Mouse (Mus musculus) limb, embryonic 14.5 days (tissue): ENCODE results near the gene Ccl1. TPM values are rescaled to one million over a fixed set of nuclear protein-coding genes. Genes with fewer than 3 reads are reported as not detected.

Source experiments
- ATAC-seq: fragments of 200-750 bp; cut with Nextera tagmentation; 2 replicates; pipeline ENCODE4 v1.8.0; 2017; ENCODE audit warnings: low read depth, moderate number of reproducible peaks, moderate TSS enrichment; ENCODE audit not compliant: low FRiP score
- DNase-seq: peaks from one replicate; pipeline ENCODE4 v3.0.0-alpha.2; 2015; ENCODE audit warnings: low spot score
- H3K27ac ChIP-seq: fragments of 300-500 bp; sonication (generic); replicated peaks from 2 replicates; pipeline ENCODE4 v1.5.1; 2014; ENCODE audit warnings: low read depth, mild to moderate bottlenecking, low read length, moderate library complexity, mixed read lengths
- H3K27me3 ChIP-seq: fragments of 300-500 bp; sonication (generic); 2 replicates; pipeline ENCODE4 v1.6.1; 2014; ENCODE audit warnings: low read length, mixed read lengths; ENCODE audit not compliant: control insufficient read depth, insufficient read depth
- H3K36me3 ChIP-seq: fragments of 300-500 bp; sonication (generic); 2 replicates; pipeline ENCODE4 v1.6.1; 2014; ENCODE audit warnings: mild to moderate bottlenecking, low read length, moderate library complexity, mixed read lengths; ENCODE audit not compliant: control insufficient read depth, insufficient read depth
- H3K4me1 ChIP-seq: fragments of 300-500 bp; sonication (generic); 2 replicates; pipeline ENCODE4 v1.6.1; 2014; ENCODE audit warnings: antibody characterized with exemption, low read length, mixed read lengths; ENCODE audit not compliant: control insufficient read depth, insufficient read depth
- H3K4me2 ChIP-seq: fragments of 300-500 bp; sonication (generic); replicated peaks from 2 replicates; pipeline ENCODE4 v1.6.1; 2014; ENCODE audit warnings: low read depth, mild to moderate bottlenecking, low read length, moderate library complexity; ENCODE audit not compliant: severe bottlenecking
- H3K4me3 ChIP-seq: fragments of 300-500 bp; sonication (generic); replicated peaks from 2 replicates; pipeline ENCODE4 v1.5.1; 2014; ENCODE audit warnings: low read length
- H3K9ac ChIP-seq: fragments of 300-500 bp; sonication (generic); 2 replicates; pipeline ENCODE4 v1.6.1; 2014; ENCODE audit warnings: mild to moderate bottlenecking, low read depth, low read length, moderate library complexity; ENCODE audit not compliant: severe bottlenecking
- H3K9me3 ChIP-seq: fragments of 300-500 bp; sonication (generic); 2 replicates; pipeline ENCODE4 v1.6.1; 2016; ENCODE audit warnings: low read length; ENCODE audit not compliant: control insufficient read depth
- POLR2A ChIP-seq: fragments of 200-500 bp; IDR thresholded peaks from 2 replicates; pipeline ENCODE4 v1.8.0; 2012; ENCODE audit warnings: inconsistent platforms, mild to moderate bottlenecking, moderate library complexity, borderline replicate concordance; ENCODE audit not compliant: insufficient read depth, insufficient read length; ENCODE audit errors: extremely low read depth
- WGBS: fragments of 180-500 bp; shearing (Covaris S2); extraction: QIAGEN DNeasy Blood & Tissue Kit; methylation state at CpG from one replicate; pipeline ENCODE4 v1.1.7; 2014; 5-methylcytosine and 5-hydroxymethylcytosine counted together
- polyA plus RNA-seq, 2 experiments: library from polyadenylated mRNA; depleted of rRNA in 1 of 2; stranded (reverse) in 1 of 2; unstranded in 1 of 2; fragments of >200 nt; fragmentation: Nextera tagmentation in 1 of 2; extraction: Ambion mirVana in 1 of 2; gene quantifications; 2 replicates each; pipeline versions ENCODE4 v1.2.1 to v1.2.3; 2012 to 2014

Ccl1 gene
- polyA plus RNA-seq, 2 experiments, result not detected

GRCm38 (mm10) chr11:82255601-82256000 lies 49.9 kb downstream of the Ccl1 start:
- H3K9me3 ChIP-seq, result no peaks in the 10 kb centered on the region
- H3K36me3 ChIP-seq, result no peaks in the 10 kb centered on the region
- H3K4me1 ChIP-seq, result no peaks in the 10 kb centered on the region
- no peak overlapping the region for H3K4me2 ChIP-seq
- no peaks in the 10 kb centered on the region for H3K27me3 ChIP-seq
- no peak for TF ChIP-seq POLR2A
- H3K4me3 ChIP-seq, result no peak overlapping the region
- no peak overlapping the region for H3K9ac ChIP-seq
- 20% methylated on average over 4 of the region's 4 CpGs for WGBS
- no peak overlapping the region for H3K27ac ChIP-seq
- ATAC-seq (no peak), DNase-seq (no peak)

GRCm38 (mm10) chr11:82253421-82253820 lies 52.1 kb downstream of the Ccl1 start:
- H3K4me3 ChIP-seq, result no peak overlapping the region
- WGBS, result 26% methylated on average over 4 of the region's 4 CpGs
- no peaks in the 10 kb centered on the region for H3K4me1 ChIP-seq
- DNase-seq (no peak), ATAC-seq (no peak)
- H3K27me3 ChIP-seq, result no peaks in the 10 kb centered on the region
- no peak for TF ChIP-seq POLR2A
- no peaks in the 10 kb centered on the region for H3K36me3 ChIP-seq
- no peak overlapping the region for H3K9ac ChIP-seq
- no peak overlapping the region for H3K4me2 ChIP-seq
- H3K9me3 ChIP-seq, result no peaks in the 10 kb centered on the region
- H3K27ac ChIP-seq, result no peak overlapping the region

GRCm38 (mm10) chr11:82251251-82251650 lies 54.2 kb downstream of the Ccl1 start:
- Histone ChIP-seq H3K9me3 (no peaks in the 10 kb centered on the region), H3K4me3 (no peak overlapping the region), H3K4me1 (no peaks in the 10 kb centered on the region), H3K4me2 (no peak overlapping the region), H3K36me3 (no peaks in the 10 kb centered on the region), H3K9ac (no peak overlapping the region), H3K27me3 (no peaks in the 10 kb centered on the region), H3K27ac (no peak overlapping the region)
- no peak for ATAC-seq
- 67% methylated on average over 6 of the region's 6 CpGs for WGBS
- TF ChIP-seq POLR2A, result no peak
- no peak for DNase-seq

GRCm38 (mm10) chr11:82249945-82250344 lies 55.5 kb downstream of the Ccl1 start:
- no peak overlapping the region for H3K27ac ChIP-seq
- H3K36me3 ChIP-seq, result no peaks in the 10 kb centered on the region
- no peaks in the 10 kb centered on the region for H3K9me3 ChIP-seq
- TF ChIP-seq POLR2A, result no peak
- H3K27me3 ChIP-seq, result no peaks in the 10 kb centered on the region
- DNase-seq, result no peak
- H3K4me1 ChIP-seq, result no peaks in the 10 kb centered on the region
- H3K4me2 ChIP-seq, result no peak overlapping the region
- ATAC-seq, result no peak
- 79% methylated on average over 6 of the region's 6 CpGs for WGBS
- no peak overlapping the region for H3K9ac ChIP-seq
- H3K4me3 ChIP-seq, result no peak overlapping the region

GRCm38 (mm10) chr11:82237439-82237838 lies 68.1 kb downstream of the Ccl1 start:
- no peak overlapping the region for H3K9ac ChIP-seq
- ATAC-seq (no peak), DNase-seq (no peak)
- no peaks in the 10 kb centered on the region for H3K9me3 ChIP-seq
- H3K36me3 ChIP-seq, result no peaks in the 10 kb centered on the region
- 41% methylated on average over 5 of the region's 5 CpGs for WGBS
- H3K4me2 ChIP-seq, result no peak overlapping the region
- no peaks in the 10 kb centered on the region for H3K27me3 ChIP-seq
- H3K4me3 ChIP-seq, result no peak overlapping the region
- no peak for TF ChIP-seq POLR2A
- H3K4me1 ChIP-seq, result no peaks in the 10 kb centered on the region
- H3K27ac ChIP-seq, result no peak overlapping the region
